Mouse (Mus musculus): ENCODE results near the gene Arhgef2.

The Arhgef2 gene

DNA sequence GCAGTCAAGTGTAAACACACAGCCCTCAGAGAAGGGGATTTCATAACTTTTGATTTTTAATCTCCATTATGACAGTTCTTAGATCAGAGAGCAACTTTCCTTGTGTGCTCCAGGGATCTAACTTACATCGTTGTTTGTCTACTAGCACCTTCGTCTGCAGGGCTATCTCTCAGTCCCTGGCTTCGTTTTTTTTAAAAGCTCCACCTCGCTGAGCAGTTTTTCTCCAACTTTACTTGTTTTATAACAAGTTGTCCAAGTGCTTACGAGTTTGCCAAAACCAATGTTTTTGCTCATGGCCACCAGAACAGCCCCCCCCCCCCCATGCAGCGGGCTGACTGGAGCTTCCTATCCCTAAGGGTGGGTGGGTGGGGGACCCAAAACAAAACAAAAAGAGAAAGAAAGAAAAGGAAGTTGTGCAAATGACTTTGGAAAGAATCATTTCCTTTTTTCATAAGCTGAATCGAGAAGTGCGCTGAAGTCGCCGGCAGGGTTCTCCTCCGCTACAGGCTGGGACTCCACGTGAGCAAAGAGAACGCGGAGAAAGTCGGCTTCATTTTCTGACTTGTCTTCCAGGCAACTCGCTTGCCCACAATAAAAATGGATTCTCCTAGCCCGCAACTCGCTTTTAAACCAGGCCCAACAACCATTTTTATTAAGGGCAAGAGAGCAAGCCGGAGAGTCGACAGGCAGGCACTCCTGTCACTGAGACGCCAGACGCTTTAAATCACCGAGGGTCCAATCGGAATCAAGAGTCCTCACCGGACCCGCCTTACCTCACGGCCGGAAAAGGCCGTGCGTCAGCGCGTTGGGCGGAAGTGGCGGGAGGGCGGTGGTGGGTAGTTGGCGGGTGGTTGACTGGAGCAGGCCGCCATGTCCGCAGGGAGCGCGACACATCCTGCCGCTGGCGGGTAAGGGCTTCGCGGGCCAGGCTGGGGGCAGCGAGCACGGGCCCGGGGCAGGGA is 79.5 kb downstream of the Arhgef2 start, which contains the start of gene Khdc4:
Gene Khdc4 (plus strand): TSS at position 824 of the 962 bp plus-strand sequence.
- peak; percentile 99 for DNase-seq

DNA sequence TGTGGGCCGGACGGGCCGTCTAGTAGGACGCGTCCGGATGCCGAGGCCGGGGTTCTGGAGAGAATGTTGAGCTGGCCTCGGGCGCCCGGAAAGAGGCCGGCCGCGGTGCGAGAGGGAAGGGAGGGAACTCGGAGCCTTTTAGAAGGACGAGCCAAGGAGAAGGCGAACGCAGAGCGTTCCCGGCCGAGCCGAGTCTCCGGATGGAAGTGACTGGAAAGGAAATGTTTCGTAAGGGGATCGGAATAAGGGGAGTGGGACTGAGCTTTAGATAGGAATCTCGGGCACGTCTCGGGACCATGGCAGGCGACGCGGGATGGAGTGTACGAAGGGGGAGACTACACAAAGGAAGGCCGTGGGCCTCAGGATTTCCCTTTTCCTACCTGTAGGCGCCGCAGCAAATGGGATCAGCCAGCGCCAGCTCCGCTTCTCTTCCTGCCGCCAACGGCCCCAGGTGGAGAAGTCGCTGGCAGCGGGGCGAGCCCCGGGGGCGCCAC is 80.2 kb downstream of the Arhgef2 start:
- no peak for DNase-seq

DNA sequence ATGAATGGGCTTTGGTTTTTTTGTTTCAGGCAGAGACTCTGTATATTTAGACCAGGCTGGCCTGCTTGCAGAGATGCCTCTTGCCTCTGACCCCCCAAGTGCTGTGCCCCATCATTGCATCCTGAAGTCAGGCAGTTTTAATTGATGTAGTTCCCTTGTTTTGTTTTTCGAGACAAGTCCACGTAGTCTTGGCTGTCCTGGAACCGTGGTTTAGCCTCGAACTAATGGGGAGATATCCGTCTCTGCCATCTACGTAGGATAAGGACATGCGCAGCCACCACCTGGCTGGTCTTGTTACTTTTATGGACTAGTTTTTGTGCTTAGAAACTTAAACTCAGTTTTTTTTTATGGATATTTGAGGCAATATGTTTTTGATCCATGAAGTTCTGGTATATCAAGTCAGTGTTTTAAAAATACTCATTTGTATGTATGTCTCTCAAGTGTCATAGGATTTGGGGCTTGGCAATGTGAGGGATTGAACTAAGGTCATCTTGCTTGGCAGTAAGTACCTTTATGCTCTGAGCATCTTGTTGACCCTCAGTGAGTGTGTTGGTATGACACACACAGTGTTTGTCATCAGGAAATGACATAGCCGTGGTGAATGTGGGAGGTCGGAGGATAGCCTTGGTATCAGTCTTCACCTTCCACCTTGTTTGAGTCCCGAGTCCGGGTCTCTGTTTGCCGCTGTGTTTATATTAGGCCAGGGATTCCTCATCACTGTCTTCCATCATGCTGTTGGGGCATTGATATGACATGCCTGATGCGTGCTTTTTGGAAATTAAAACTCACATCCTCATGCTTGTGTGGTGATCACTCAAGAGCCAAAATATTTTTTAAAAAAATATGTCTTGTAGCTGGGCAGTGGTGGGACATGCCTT is 81.2 kb downstream of the Arhgef2 start:
- DNase-seq = no peak

DNA sequence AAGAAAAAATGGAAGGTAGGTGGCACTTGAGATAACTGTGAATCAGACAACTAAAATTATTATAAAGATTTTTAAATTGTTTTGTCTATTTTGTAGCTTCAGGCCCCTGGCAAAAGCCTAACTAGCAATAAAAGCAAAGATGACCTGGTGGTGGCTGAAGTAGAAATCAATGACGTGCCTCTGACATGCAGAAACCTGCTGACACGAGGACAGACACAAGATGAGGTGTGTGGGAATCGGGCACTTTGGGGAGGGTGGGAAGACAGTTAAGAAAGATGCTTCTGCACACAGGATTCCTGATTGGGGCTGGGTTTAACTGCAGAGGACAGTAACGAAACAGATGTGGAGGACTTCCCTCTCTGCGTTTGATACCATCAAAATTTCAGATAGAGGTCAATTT is 83.3 kb downstream of the Arhgef2 start:
- no peak for DNase-seq

DNA sequence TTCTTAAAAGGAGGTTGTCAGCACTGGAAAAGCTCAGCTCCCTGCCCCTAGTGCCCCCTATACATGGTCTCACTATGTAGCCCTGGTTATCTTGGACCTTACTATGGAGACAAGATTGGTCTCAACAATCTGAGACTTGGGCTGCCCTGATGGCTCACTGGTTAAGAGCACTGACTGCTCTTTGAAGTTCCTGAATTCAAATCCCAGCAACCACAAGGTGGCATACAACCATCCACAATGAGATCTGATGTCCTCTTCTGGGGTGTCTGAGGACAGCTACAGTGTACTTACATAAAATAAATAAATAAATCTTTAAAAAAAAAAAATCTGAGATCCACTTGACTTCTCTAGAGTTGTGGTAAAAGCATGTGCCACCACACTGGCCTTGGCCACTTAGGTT is 89.8 kb downstream of the Arhgef2 start:
- no peak for DNase-seq

Data from kidney, adult 11 months (tissue).